Mouse (Mus musculus) c-Kit-positive CD71-positive TER-119-positive erythroid progenitor cells, embryonic 14.5 days (primary cell): ENCODE results near the gene Dnajc13.

Source experiments
- DNase-seq: peaks from one replicate; pipeline ENCODE4 v3.0.0-alpha.2; 2013; ENCODE audit warnings: low spot score

The Dnajc13 gene

GRCm38 (mm10) chr9:104108571-104109143 lies 154.1 kb downstream of the Dnajc13 start:
- DNase-seq: no peak

GRCm38 (mm10) chr9:104107482-104107881 lies 155.2 kb downstream of the Dnajc13 start:
- no peak for DNase-seq

- DNase-seq: no peak
Observed at GRCm38 (mm10) chr9:104106930-104107329, 155.8 kb downstream of the Dnajc13 start.

GRCm38 (mm10) chr9:104104986-104105385 lies 157.7 kb downstream of the Dnajc13 start:
- DNase-seq: no peak

DNA sequence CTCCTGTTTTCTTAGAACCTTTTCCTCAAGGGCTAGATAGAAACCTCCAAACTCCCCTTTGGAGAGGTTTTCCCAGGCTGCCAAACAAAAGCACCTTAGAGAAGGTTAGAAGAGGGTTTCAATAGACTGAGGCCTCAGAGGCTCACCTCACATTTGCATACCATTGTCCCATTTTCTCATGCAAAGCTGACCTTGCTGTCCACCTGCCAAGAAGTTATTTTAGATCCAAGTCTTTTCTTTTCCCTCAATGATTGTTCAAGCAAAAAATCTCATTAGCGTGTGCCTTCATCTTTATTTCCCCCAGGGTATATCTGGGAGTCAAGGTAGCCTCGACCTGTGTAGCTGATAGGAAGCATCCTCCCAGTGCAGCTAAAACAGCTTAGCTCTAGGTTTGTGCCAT lies 159.8 kb downstream of the Dnajc13 start:
- DNase-seq: no peak

DNA sequence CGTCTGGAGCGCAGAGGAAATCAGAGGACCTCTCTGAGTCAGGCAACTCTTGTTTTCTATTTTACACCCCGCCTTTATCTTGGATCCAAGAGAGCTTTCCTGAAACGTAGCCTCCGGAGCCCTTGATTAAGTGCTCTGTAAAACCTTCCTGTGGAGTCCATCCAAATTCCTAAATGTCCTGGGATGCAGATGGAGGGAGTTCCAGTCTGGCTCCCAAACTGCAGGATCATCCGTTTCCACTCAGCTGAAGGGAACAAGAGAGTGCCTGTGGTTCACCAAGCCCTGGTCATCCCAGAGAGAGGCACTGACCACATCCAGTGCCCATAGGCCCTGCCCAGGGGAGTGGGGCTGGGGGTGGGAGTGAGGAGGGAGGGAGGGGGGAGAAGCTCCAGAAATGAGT lies 160.4 kb downstream of the Dnajc13 start:
- DNase-seq: no peak

- no peak for DNase-seq
Observed at GRCm38 (mm10) chr9:104101458-104101857, 161.3 kb downstream of the Dnajc13 start.
